Mouse (Mus musculus) forebrain, embryonic 10.5 days (tissue): Measurements from ENCODE around the gene Tbc1d24. TPM values are rescaled to one million over a fixed set of nuclear protein-coding genes. Genes with fewer than 3 reads are reported as not detected.

Experiments
- DNase-seq: peaks from one replicate; pipeline ENCODE4 v3.0.0-alpha.2; 2017; ENCODE audit warnings: low spot score; ENCODE audit errors: extremely low spot score
- H3K27ac ChIP-seq: fragments of 300-500 bp; sonication (generic); 2 replicates; pipeline ENCODE4 v1.5.1; 2016; ENCODE audit warnings: mild to moderate bottlenecking
- H3K27me3 ChIP-seq: fragments of 300-500 bp; sonication (generic); 2 replicates; pipeline ENCODE4 v1.6.1; 2016; ENCODE audit warnings: mild to moderate bottlenecking; ENCODE audit not compliant: poor library complexity, severe bottlenecking
- H3K36me3 ChIP-seq: fragments of 300-500 bp; sonication (generic); replicated peaks from 2 replicates; pipeline ENCODE4 v1.6.1; 2016; ENCODE audit warnings: mild to moderate bottlenecking, moderate library complexity
- H3K4me1 ChIP-seq: fragments of 300-500 bp; sonication (generic); 2 replicates; pipeline ENCODE4 v1.6.1; 2016
- H3K4me3 ChIP-seq: fragments of 300-500 bp; sonication (generic); 2 replicates; pipeline ENCODE4 v1.5.1; 2016; ENCODE audit warnings: mild to moderate bottlenecking, moderate library complexity
- H3K9me3 ChIP-seq: fragments of 300-500 bp; sonication (generic); 2 replicates; pipeline ENCODE4 v1.6.1; 2016; ENCODE audit warnings: mild to moderate bottlenecking, moderate library complexity
- WGBS: fragments of 180-500 bp; shearing (Covaris S2); methylation state at CpG from one replicate; pipeline ENCODE4 v1.1.7; 2016; 5-methylcytosine and 5-hydroxymethylcytosine counted together
- polyA plus RNA-seq: library from polyadenylated mRNA; unstranded; fragments of >200 nt; fragmentation: Nextera tagmentation; extraction: Ambion mirVana; gene quantifications from 2 replicates; pipeline ENCODE4 v1.2.1, GENCODE M21; 2016

Gene Tbc1d24
- polyA plus RNA-seq, 1 experiment from 2014 or later = 7.5 TPM

GRCm38 (mm10) chr17:24193769-24194168 is 11.6 kb downstream of the Tbc1d24 start:
- 91% methylated on average over 5 of the region's 5 CpGs for WGBS
- H3K4me1 ChIP-seq = peaks cover 10% of the 10 kb centered on the region; the same call in 1 of the 2 replicates
- DNase-seq = no peak
- peaks cover 3% of the 10 kb centered on the region for H3K36me3 ChIP-seq
- no peaks in the 10 kb centered on the region for H3K27me3 ChIP-seq
- H3K4me3 ChIP-seq = no peak overlapping the region
- no peak overlapping the region for H3K27ac ChIP-seq
- no peaks in the 10 kb centered on the region for H3K9me3 ChIP-seq

GRCm38 (mm10) chr17:24193268-24193667 is 12.1 kb downstream of the Tbc1d24 start:
- Histone ChIP-seq H3K36me3 (peaks cover 7% of the 10 kb centered on the region), H3K4me1 (peaks cover 10% of the 10 kb centered on the region; the same call in 1 of the 2 replicates), H3K27me3 (no peaks in the 10 kb centered on the region), H3K9me3 (no peaks in the 10 kb centered on the region), H3K27ac (no peak overlapping the region), H3K4me3 (no peak overlapping the region)
- 89% methylated on average over 8 of the region's 8 CpGs for WGBS
- no peak for DNase-seq

GRCm38 (mm10) chr17:24192848-24193247 is 12.5 kb downstream of the Tbc1d24 start:
- Histone ChIP-seq H3K4me1 (peaks cover 10% of the 10 kb centered on the region; the same call in 1 of the 2 replicates), H3K27me3 (no peaks in the 10 kb centered on the region), H3K36me3 (peaks cover 10% of the 10 kb centered on the region), H3K27ac (no peak overlapping the region), H3K4me3 (no peak overlapping the region), H3K9me3 (no peaks in the 10 kb centered on the region)
- DNase-seq = no peak
- WGBS = 89% methylated on average over 8 of the region's 8 CpGs

- H3K9me3 ChIP-seq = no peaks in the 10 kb centered on the region
- H3K4me3 ChIP-seq = no peak overlapping the region
- no peak overlapping the region for H3K27ac ChIP-seq
- no peak for DNase-seq
- H3K4me1 ChIP-seq = peaks cover 10% of the 10 kb centered on the region; the same call in 1 of the 2 replicates
- H3K36me3 ChIP-seq = peaks cover 12% of the 10 kb centered on the region
- no peaks in the 10 kb centered on the region for H3K27me3 ChIP-seq
- WGBS = 77% methylated on average over 4 of the region's 4 CpGs
These were observed 13.9 kb downstream of the Tbc1d24 start for GRCm38 (mm10) chr17:24191481-24191880.

- H3K9me3 ChIP-seq = no peaks in the 10 kb centered on the region
- peaks cover 10% of the 10 kb centered on the region; the same call in 1 of the 2 replicates for H3K4me1 ChIP-seq
- no peaks in the 10 kb centered on the region for H3K27me3 ChIP-seq
- H3K27ac ChIP-seq = no peak overlapping the region
- no peak for DNase-seq
- H3K4me3 ChIP-seq = no peak overlapping the region
- H3K36me3 ChIP-seq = peaks cover 13% of the 10 kb centered on the region
- 90% methylated on average over 2 of the region's 2 CpGs for WGBS
These were observed 14.4 kb downstream of the Tbc1d24 start for GRCm38 (mm10) chr17:24190934-24191333.

GRCm38 (mm10) chr17:24174259-24174658 is 31.1 kb downstream of the Tbc1d24 start:
- Histone ChIP-seq H3K4me3 (no peak overlapping the region), H3K9me3 (no peaks in the 10 kb centered on the region), H3K27me3 (no peaks in the 10 kb centered on the region), H3K27ac (no peak overlapping the region), H3K36me3 (no peaks in the 10 kb centered on the region), H3K4me1 (peaks cover 7% of the 10 kb centered on the region)
- 77% methylated on average over 3 of the region's 3 CpGs for WGBS
- no peak for DNase-seq

- Histone ChIP-seq H3K4me1 (peaks cover 9% of the 10 kb centered on the region), H3K36me3 (no peaks in the 10 kb centered on the region), H3K4me3 (no peak overlapping the region), H3K27ac (no peak overlapping the region), H3K27me3 (no peaks in the 10 kb centered on the region), H3K9me3 (no peaks in the 10 kb centered on the region)
- peak; percentile 43 for DNase-seq
- 4% methylated on average over 3 of the region's 3 CpGs for WGBS
These were observed 31.9 kb downstream of the Tbc1d24 start for GRCm38 (mm10) chr17:24173423-24173822.

GRCm38 (mm10) chr17:24171738-24172137 is 33.6 kb downstream of the Tbc1d24 start:
- H3K27me3 ChIP-seq = no peaks in the 10 kb centered on the region
- no peak for DNase-seq
- H3K4me3 ChIP-seq = no peak overlapping the region
- 82% methylated on average over 4 of the region's 4 CpGs for WGBS
- no peaks in the 10 kb centered on the region for H3K9me3 ChIP-seq
- no peak overlapping the region for H3K27ac ChIP-seq
- peaks cover 13% of the 10 kb centered on the region for H3K36me3 ChIP-seq
- peaks cover 21% of the 10 kb centered on the region for H3K4me1 ChIP-seq

GRCm38 (mm10) chr17:24170729-24171128 is 34.6 kb downstream of the Tbc1d24 start:
- 80% methylated on average over 5 of the region's 5 CpGs for WGBS
- Histone ChIP-seq H3K4me1 (peaks cover 21% of the 10 kb centered on the region), H3K4me3 (peak overlapping the region; percentile 96; the same call in 1 of the 2 replicates), H3K27me3 (no peaks in the 10 kb centered on the region), H3K27ac (no peak overlapping the region), H3K9me3 (no peaks in the 10 kb centered on the region), H3K36me3 (peaks cover 19% of the 10 kb centered on the region)
- no peak for DNase-seq

- H3K27me3 ChIP-seq = no peaks in the 10 kb centered on the region
- H3K4me1 ChIP-seq = peaks cover 21% of the 10 kb centered on the region
- no peak for DNase-seq
- 71% methylated on average over 3 of the region's 3 CpGs for WGBS
- no peaks in the 10 kb centered on the region for H3K9me3 ChIP-seq
- H3K36me3 ChIP-seq = peaks cover 25% of the 10 kb centered on the region
- H3K4me3 ChIP-seq = peak overlapping the region; percentile 96
- H3K27ac ChIP-seq = peak overlapping the region; percentile 98
These were observed 35.2 kb downstream of the Tbc1d24 start for GRCm38 (mm10) chr17:24170125-24170524.

GRCm38 (mm10) chr17:24169317-24170065 is 35.9 kb downstream of the Tbc1d24 start, which contains the start of gene Atp6v0c:
Gene Atp6v0c (minus strand): TSS chr17:24169702.
- WGBS = 1% methylated on average over 58 of the region's 58 CpGs
- no peaks in the 10 kb centered on the region for H3K27me3 ChIP-seq
- DNase-seq = peak; percentile 93
- peaks cover 32% of the 10 kb centered on the region for H3K36me3 ChIP-seq
- no peaks in the 10 kb centered on the region for H3K9me3 ChIP-seq
- peaks cover 21% of the 10 kb centered on the region for H3K4me1 ChIP-seq
- peak within 1 kb of the TSS; percentile 96 for H3K4me3 ChIP-seq
- H3K27ac ChIP-seq = peak within 1 kb of the TSS; percentile 98

GRCm38 (mm10) chr17:24168590-24169277 is 36.6 kb downstream of the Tbc1d24 start:
- H3K27ac ChIP-seq = peak overlapping the region; percentile 98
- no peaks in the 10 kb centered on the region for H3K27me3 ChIP-seq
- under 1% methylated on average over 40 of the region's 41 CpGs for WGBS
- peaks cover 21% of the 10 kb centered on the region for H3K4me1 ChIP-seq
- peak; percentile 72 for DNase-seq
- H3K9me3 ChIP-seq = no peaks in the 10 kb centered on the region
- H3K36me3 ChIP-seq = peaks cover 33% of the 10 kb centered on the region
- H3K4me3 ChIP-seq = peak overlapping the region; percentile 96
